Mouse (Mus musculus) hindbrain, embryonic 13.5 days (tissue): ENCODE data around the gene Zfp58. TPM values are rescaled to one million over a fixed set of nuclear protein-coding genes. Genes with fewer than 3 reads are reported as not detected.

ENCODE experiments used
- ATAC-seq: fragments of 200-750 bp; cut with Nextera tagmentation; 2 replicates; pipeline ENCODE4 v1.8.0; 2017; ENCODE audit warnings: moderate TSS enrichment; ENCODE audit not compliant: low FRiP score
- H3K27ac ChIP-seq: fragments of 300-500 bp; sonication (generic); 2 replicates; pipeline ENCODE4 v1.5.1; 2015; ENCODE audit warnings: inconsistent platforms, mild to moderate bottlenecking, moderate library complexity
- H3K27me3 ChIP-seq: fragments of 300-500 bp; sonication (generic); 2 replicates; pipeline ENCODE4 v1.6.1; 2015; ENCODE audit warnings: mild to moderate bottlenecking, inconsistent platforms
- H3K36me3 ChIP-seq: fragments of 300-500 bp; sonication (generic); 2 replicates; pipeline ENCODE4 v1.6.1; 2015; ENCODE audit warnings: mild to moderate bottlenecking, inconsistent platforms
- H3K4me1 ChIP-seq: fragments of 300-500 bp; sonication (generic); replicated peaks from 2 replicates; pipeline ENCODE4 v1.6.1; 2015; ENCODE audit warnings: inconsistent platforms
- H3K4me2 ChIP-seq: fragments of 300-500 bp; sonication (generic); 2 replicates; pipeline ENCODE4 v1.6.1; 2015; ENCODE audit warnings: inconsistent platforms, mild to moderate bottlenecking, moderate library complexity
- H3K4me3 ChIP-seq: fragments of 300-500 bp; sonication (generic); 2 replicates; pipeline ENCODE4 v1.5.1; 2015; ENCODE audit warnings: mild to moderate bottlenecking, inconsistent platforms
- H3K9ac ChIP-seq: fragments of 300-500 bp; sonication (generic); 2 replicates; pipeline ENCODE4 v1.6.1; 2015; ENCODE audit warnings: mild to moderate bottlenecking, inconsistent platforms
- H3K9me3 ChIP-seq: fragments of 300-500 bp; sonication (generic); 2 replicates; pipeline ENCODE4 v1.6.1; 2016; ENCODE audit warnings: inconsistent platforms
- WGBS: fragments of 180-500 bp; shearing (Covaris S2); methylation state at CpG from one replicate; pipeline ENCODE4 v1.1.7; 2015; 5-methylcytosine and 5-hydroxymethylcytosine counted together
- polyA plus RNA-seq: library from polyadenylated mRNA; unstranded; fragments of >200 nt; fragmentation: Nextera tagmentation; extraction: Ambion mirVana; gene quantifications from 2 replicates; pipeline ENCODE4 v1.2.1, GENCODE M21; 2015

The Zfp58 gene
- polyA plus RNA-seq, 1 experiment from 2014 or later: 14.8 TPM

GRCm38 (mm10) chr13:67452021-67452309 lies 48.4 kb downstream of the Zfp58 start:
- no peak overlapping the region for H3K27ac ChIP-seq
- H3K4me3 ChIP-seq: peak overlapping the region; percentile 55
- ATAC-seq: peak; percentile 39
- peak overlapping the region; percentile 70 for H3K4me2 ChIP-seq
- H3K9me3 ChIP-seq: no peaks in the 10 kb centered on the region
- H3K9ac ChIP-seq: peak overlapping the region; percentile 77
- 5% methylated on average over 3 of the region's 3 CpGs for WGBS
- no peaks in the 10 kb centered on the region for H3K27me3 ChIP-seq
- peaks cover 2% of the 10 kb centered on the region; the same call in 1 of the 2 replicates for H3K36me3 ChIP-seq
- peaks cover 9% of the 10 kb centered on the region; the same call in 1 of the 2 replicates for H3K4me1 ChIP-seq

GRCm38 (mm10) chr13:67451172-67452020 lies 49.0 kb downstream of the Zfp58 start, which contains the start of gene Zfp874a:
Gene Zfp874a, minus strand, starts transcription at chr13:67451624.
- Histone ChIP-seq H3K9ac (peak within 1 kb of the TSS; percentile 77), H3K9me3 (no peaks in the 10 kb centered on the region), H3K4me1 (peaks cover 9% of the 10 kb centered on the region; the same call in 1 of the 2 replicates), H3K27me3 (no peaks in the 10 kb centered on the region), H3K4me3 (peak within 1 kb of the TSS; percentile 55), H3K4me2 (peak within 1 kb of the TSS; percentile 70), H3K27ac (no peak within 1 kb of the TSS), H3K36me3 (peaks cover 8% of the 10 kb centered on the region)
- WGBS: 3% methylated on average over 20 of the region's 20 CpGs
- peak; percentile 97 for ATAC-seq

Other genes starting within 250 kb of the Zfp58 start
- 5.1 and 5.4 TPM in 2 replicates for gene Zfp458, start 222.1 kb downstream of the Zfp58 start, polyA plus RNA-seq
- gene Zfp457, start 194.1 kb downstream of the Zfp58 start, polyA plus RNA-seq: 0.84 and 1.1 TPM in 2 replicates
- gene Zfp595, start 168.0 kb downstream of the Zfp58 start, polyA plus RNA-seq: 1.6 and 1.9 TPM in 2 replicates
- 0.44 TPM in 1 of 2 replicates, not detected in the other for gene Gm28044, start 140.0 kb downstream of the Zfp58 start, polyA plus RNA-seq
- gene Zfp953, start 139.9 kb downstream of the Zfp58 start, polyA plus RNA-seq: 0.68 and 0.69 TPM in 2 replicates
- gene Gm28041, start 124.8 kb downstream of the Zfp58 start, polyA plus RNA-seq: not detected in 2 replicates
- 0.55 and 0.72 TPM in 2 replicates for gene Zfp456, start 124.7 kb downstream of the Zfp58 start, polyA plus RNA-seq
- gene Zfp429, start 100.7 kb downstream of the Zfp58 start, polyA plus RNA-seq: 3.4 and 5.0 TPM in 2 replicates
- gene Zfp459, start 79.1 kb downstream of the Zfp58 start, polyA plus RNA-seq: 0.21 and 0.58 TPM in 2 replicates
- gene Zfp874a, start 48.9 kb downstream of the Zfp58 start, polyA plus RNA-seq: 5.2 and 6.8 TPM in 2 replicates
- gene Zfp874b, start 16.3 kb downstream of the Zfp58 start, polyA plus RNA-seq: 2.0 and 2.5 TPM in 2 replicates
- not detected in 2 replicates for gene Gm26965, start 25.6 kb upstream of the Zfp58 start, polyA plus RNA-seq
- gene Zfp87, start 25.6 kb upstream of the Zfp58 start, polyA plus RNA-seq: 36.4 and 39.7 TPM in 2 replicates
- gene Zfp748, start 53.3 kb upstream of the Zfp58 start, polyA plus RNA-seq: 13.5 and 16.2 TPM in 2 replicates
- gene Zfp729b, start 109.2 kb upstream of the Zfp58 start, polyA plus RNA-seq: 4.1 and 4.5 TPM in 2 replicates
- 0.87 and 0.96 TPM in 2 replicates for gene Gm49345, start 137.2 kb upstream of the Zfp58 start, polyA plus RNA-seq
- gene Zfp729a, start 137.2 kb upstream of the Zfp58 start, polyA plus RNA-seq: 3.5 and 4.3 TPM in 2 replicates
- gene Zfp738, start 186.5 kb upstream of the Zfp58 start, polyA plus RNA-seq: 15.3 and 16.3 TPM in 2 replicates
- 9.3 and 11.0 TPM in 2 replicates for gene Zfp65, start 228.6 kb upstream of the Zfp58 start, polyA plus RNA-seq